ENCODE assay signal across 8 mouse cellular contexts in genomic region chr3:8717334-8717812, GRCm38 (mm10).
DNase-seq lines count a peak whose midpoint lies in the region; ATAC-seq and TF ChIP-seq lines count a peak whose summit lies in the region.

No protein-coding gene starts in this region.

- peak overlapping the region; percentile 35 for H3K4me3 ChIP-seq in hindbrain, embryonic 13.5 days
- H3K4me3 ChIP-seq in limb, embryonic 14.5 days (replicated peaks; ENCODE audit: low read length), result peak overlapping the region; percentile 22
- H3K4me3 ChIP-seq in midbrain, postnatal 0 days (ENCODE audit: low read depth, low read length), result peak overlapping the region; percentile 22

- no peaks in the 10 kb centered on the region for H3K9me3 ChIP-seq in hindbrain, embryonic 13.5 days
- H3K9me3 ChIP-seq in limb, embryonic 14.5 days (ENCODE audit: control insufficient read depth, low read length), result no peaks in the 10 kb centered on the region
- no peaks in the 10 kb centered on the region for H3K9me3 ChIP-seq in midbrain, postnatal 0 days (ENCODE audit: low read length)

- no peak for TF ChIP-seq CTCF in midbrain, postnatal 0 days (IDR thresholded peaks at IDR 0.05)

- TF ChIP-seq POLR2A in limb, embryonic 14.5 days (IDR thresholded peaks at IDR 0.05; ENCODE audit: borderline replicate concordance, extremely low read depth, insufficient read depth, insufficient read length), result no peak

- no peaks in the 10 kb centered on the region for H3K36me3 ChIP-seq in hindbrain, embryonic 13.5 days
- H3K36me3 ChIP-seq in limb, embryonic 14.5 days (ENCODE audit: control insufficient read depth, insufficient read depth, low read length), result no peaks in the 10 kb centered on the region
- no peaks in the 10 kb centered on the region for H3K36me3 ChIP-seq in midbrain, postnatal 0 days (ENCODE audit: insufficient read depth, low read length)

- peaks cover 8% of the 10 kb centered on the region for H3K27me3 ChIP-seq in hindbrain, embryonic 13.5 days
- no peaks in the 10 kb centered on the region for H3K27me3 ChIP-seq in limb, embryonic 14.5 days (ENCODE audit: control insufficient read depth, insufficient read depth, low read length)
- no peaks in the 10 kb centered on the region for H3K27me3 ChIP-seq in midbrain, postnatal 0 days (ENCODE audit: insufficient read depth, low read length)

- peak overlapping the region; percentile 64 for H3K4me2 ChIP-seq in hindbrain, embryonic 13.5 days
- peak overlapping the region; percentile 51 for H3K4me2 ChIP-seq in limb, embryonic 14.5 days (replicated peaks; ENCODE audit: low read depth, low read length, severe bottlenecking)
- H3K4me2 ChIP-seq in midbrain, postnatal 0 days (ENCODE audit: low read depth, low read length, poor library complexity, severe bottlenecking), result peak overlapping the region; percentile 63

- peak overlapping the region; percentile 60; the same call in 1 of the 2 replicates for H3K27ac ChIP-seq in hindbrain, embryonic 13.5 days
- H3K27ac ChIP-seq in limb, embryonic 14.5 days (replicated peaks; ENCODE audit: low read depth, low read length), result peak overlapping the region; percentile 8; the same call in 1 of the 2 replicates
- no peak overlapping the region for H3K27ac ChIP-seq in midbrain, postnatal 0 days (ENCODE audit: low read depth, low read length)

- H3K9ac ChIP-seq in hindbrain, embryonic 13.5 days, result peak overlapping the region; percentile 67
- peak overlapping the region; percentile 40 for H3K9ac ChIP-seq in limb, embryonic 14.5 days (ENCODE audit: low read depth, low read length, severe bottlenecking)
- H3K9ac ChIP-seq in midbrain, postnatal 0 days (replicated peaks; ENCODE audit: low read length, poor library complexity, severe bottlenecking), result peak overlapping the region; percentile 30; the same call in 1 of the 2 replicates

- WGBS in hindbrain, embryonic 13.5 days, result under 1% methylated on average over 18 of the region's 18 CpGs
- under 1% methylated on average over 18 of the region's 18 CpGs for WGBS in limb, embryonic 14.5 days
- under 1% methylated on average over 18 of the region's 18 CpGs for WGBS in midbrain, postnatal 0 days

- peaks cover 32% of the 10 kb centered on the region for H3K4me1 ChIP-seq in hindbrain, embryonic 13.5 days (replicated peaks)
- peaks cover 23% of the 10 kb centered on the region for H3K4me1 ChIP-seq in limb, embryonic 14.5 days (ENCODE audit: control insufficient read depth, insufficient read depth, low read length)
- H3K4me1 ChIP-seq in midbrain, postnatal 0 days (ENCODE audit: insufficient read depth, low read length), result peaks cover 5% of the 10 kb centered on the region

- ATAC-seq in frontal cortex, adult (ENCODE audit: low TSS enrichment), result peak; percentile 77
- peak; percentile 76 for ATAC-seq in hindbrain, embryonic 13.5 days (ENCODE audit: low FRiP score)
- peak; percentile 88 for ATAC-seq in limb, embryonic 14.5 days (ENCODE audit: low FRiP score, low read depth)
- 0 out of 2 replicates have a peak, but pooled peaks have one; percentile 52 for ATAC-seq in midbrain, postnatal 0 days (ENCODE audit: low FRiP score)

- DNase-seq in adrenal gland, adult (ENCODE audit: inconsistent age in 2 of 2, low spot score in 1 of 2), result peak; percentile 11 to 57
- no peak for DNase-seq in adrenal gland, postnatal 4 days (ENCODE audit: low spot score in 2 of 2)
- peak; percentile 29 for DNase-seq in WW6 (ENCODE audit: low read depth, low spot score)
- DNase-seq in limb, embryonic 14.5 days (ENCODE audit: low spot score), result peak; percentile 85
- peak; percentile 31 for DNase-seq in midbrain, postnatal 0 days (ENCODE audit: low spot score)
- peak; percentile 46 for DNase-seq in thymus, postnatal 0 days (ENCODE audit: low spot score)

Comparison
In these comparisons a context has a peak if more than half of its experiments do, and no peak if none do; other contexts are left out.
1. DNase-seq: peak in adrenal gland, adult (2 of 2), WW6 (single experiment), limb, embryonic 14.5 days (single experiment), midbrain, postnatal 0 days (single experiment) and thymus, postnatal 0 days (single experiment); none in adrenal gland, postnatal 4 days (0 of 2).
2. Peak in every context shown above with its lines, with median percentiles within 50 percentile points of each other: ATAC-seq, H3K4me2 ChIP-seq, H3K4me3 ChIP-seq and H3K9ac ChIP-seq.